Mouse (Mus musculus) MEL (cell line): ENCODE data around the gene Scnn1a. TPM values are rescaled to one million over a fixed set of nuclear protein-coding genes. Genes with fewer than 3 reads are reported as not detected.

Experiments used
- DNase-seq: peaks from one replicate; pipeline ENCODE4 v3.0.0; 2011; ENCODE audit warnings: low read depth, low spot score
- H3K27ac ChIP-seq: 2 replicates; pipeline ENCODE4 v1.5.1; 2012; ENCODE audit warnings: low read depth, mild to moderate bottlenecking, control low read depth, low read length, moderate library complexity; ENCODE audit not compliant: control insufficient read depth
- H3K27me3 ChIP-seq, 2 experiments: fragments of 150-350 bp in 1 of 2; sonication (generic) in 1 of 2; 2 replicates each; pipeline ENCODE4 v1.6.1; 2012; ENCODE audit warnings: low read length in 2 of 2, mild to moderate bottlenecking in 2 of 2, improper control_type of control experiment in 1 of 2, moderate library complexity in 1 of 2; ENCODE audit not compliant: insufficient read depth in 2 of 2, control insufficient read depth in 1 of 2
- H3K36me3 ChIP-seq, 2 experiments: 2 replicates each; pipeline ENCODE4 v1.6.1; 2012 to 2014; ENCODE audit warnings: low read length in 2 of 2, improper control_type of control experiment in 1 of 2, inconsistent platforms in 1 of 2, mild to moderate bottlenecking in 1 of 2; ENCODE audit not compliant: insufficient read depth in 2 of 2, control insufficient read depth in 1 of 2
- H3K4me1 ChIP-seq, 2 experiments: fragments of 150-350 bp in 1 of 2; sonication (generic) in 1 of 2; 2 replicates each; pipeline ENCODE4 v1.6.1; 2012; ENCODE audit warnings: low read length in 2 of 2, improper control_type of control experiment in 1 of 2, mild to moderate bottlenecking in 1 of 2; ENCODE audit not compliant: insufficient read depth in 2 of 2, control insufficient read depth in 1 of 2
- H3K4me3 ChIP-seq, 2 experiments: fragments of 150-350 bp in 1 of 2; sonication (generic) in 1 of 2; 2 replicates each; pipeline ENCODE4 v1.5.1; 2012; ENCODE audit warnings: low read depth in 2 of 2, low read length in 2 of 2, mild to moderate bottlenecking in 2 of 2, moderate library complexity in 2 of 2, control low read depth in 1 of 2, improper control_type of control experiment in 1 of 2; ENCODE audit not compliant: control insufficient read depth in 1 of 2, insufficient read depth in 1 of 2
- H3K79me2 ChIP-seq: 2 replicates; pipeline ENCODE4 v1.6.1; 2012; ENCODE audit warnings: mild to moderate bottlenecking, low read length, moderate library complexity; ENCODE audit not compliant: control insufficient read depth, poor library complexity, insufficient read depth
- H3K9ac ChIP-seq: 2 replicates; pipeline ENCODE4 v1.6.1; 2012; ENCODE audit warnings: low read depth, mild to moderate bottlenecking, control low read depth, low read length, moderate library complexity; ENCODE audit not compliant: control insufficient read depth, poor library complexity, severe bottlenecking
- H3K9me3 ChIP-seq: fragments of 150-350 bp; sonication (generic); replicated peaks from 2 replicates; pipeline ENCODE4 v1.6.1; 2012; ENCODE audit warnings: mild to moderate bottlenecking, low read length, improper control_type of control experiment, moderate library complexity; ENCODE audit not compliant: insufficient read depth
- BHLHE40 ChIP-seq: IDR thresholded peaks from 2 replicates; pipeline ENCODE4 v1.6.1; 2012; ENCODE audit warnings: low read depth, mild to moderate bottlenecking, inconsistent platforms, low read length, improper control_type of control experiment, borderline replicate concordance
- CTCF ChIP-seq, 3 experiments: IDR thresholded peaks in 2 of 3; conservative IDR thresholded peaks in 1 of 3; 2 replicates each; pipeline ENCODE4 v1.5.1; 2011 to 2012; ENCODE audit warnings: low read length in 3 of 3, low read depth in 2 of 3, mild to moderate bottlenecking in 2 of 3, improper control_type of control experiment in 1 of 3, inconsistent platforms in 1 of 3, mixed read lengths in 1 of 3, moderate library complexity in 1 of 3; ENCODE audit not compliant: control insufficient read depth in 1 of 3, insufficient read depth in 1 of 3, poor library complexity in 1 of 3, severe bottlenecking in 1 of 3
- E2F4 ChIP-seq: IDR thresholded peaks from 2 replicates; pipeline ENCODE4 v1.6.1; 2011; ENCODE audit warnings: low read depth, low read length, improper control_type of control experiment, borderline replicate concordance
- EP300 ChIP-seq, 2 experiments: IDR thresholded peaks; 2 replicates each; pipeline ENCODE4 v1.6.1; 2011; ENCODE audit warnings: improper control_type of control experiment in 2 of 2, low read length in 2 of 2, low read depth in 1 of 2, mild to moderate bottlenecking in 1 of 2
- GABPA ChIP-seq: IDR thresholded peaks from 2 replicates; pipeline ENCODE4 v1.6.1; 2012; ENCODE audit warnings: low read depth, mild to moderate bottlenecking, inconsistent platforms, low read length, improper control_type of control experiment, moderate library complexity
- GATA1 ChIP-seq: IDR thresholded peaks from 2 replicates; pipeline ENCODE4 v1.6.1; 2011; ENCODE audit warnings: low read depth, low read length, improper control_type of control experiment
- HCFC1 ChIP-seq: IDR thresholded peaks from 2 replicates; pipeline ENCODE4 v1.6.1; 2012; ENCODE audit warnings: low read depth, mild to moderate bottlenecking, inconsistent platforms, low read length, improper control_type of control experiment, moderate library complexity
- KAT2A ChIP-seq: conservative IDR thresholded peaks from 2 replicates; pipeline ENCODE4 v1.6.1; 2012; ENCODE audit warnings: low read depth, low read length, improper control_type of control experiment, inconsistent platforms
- MAFK ChIP-seq: IDR thresholded peaks from 2 replicates; pipeline ENCODE4 v1.6.1; 2011; ENCODE audit warnings: low read depth, mild to moderate bottlenecking, low read length, improper control_type of control experiment, borderline replicate concordance
- MAX ChIP-seq: IDR thresholded peaks from 2 replicates; pipeline ENCODE4 v1.6.1; 2011; ENCODE audit warnings: low read length, improper control_type of control experiment
- MAZ ChIP-seq: IDR thresholded peaks from 2 replicates; pipeline ENCODE4 v1.6.1; 2012; ENCODE audit warnings: low read depth, mild to moderate bottlenecking, inconsistent platforms, low read length, improper control_type of control experiment
- MEF2A ChIP-seq: IDR thresholded peaks from 2 replicates; pipeline ENCODE4 v1.6.1; 2014; ENCODE audit warnings: low read depth, mild to moderate bottlenecking, inconsistent platforms, low read length, improper control_type of control experiment; ENCODE audit not compliant: poor library complexity, insufficient replicate concordance, severe bottlenecking; ENCODE audit errors: extremely low read depth
- MXI1 ChIP-seq: IDR thresholded peaks from 2 replicates; pipeline ENCODE4 v1.6.1; 2011; ENCODE audit warnings: mild to moderate bottlenecking, low read depth, low read length, improper control_type of control experiment
- MYB ChIP-seq: IDR thresholded peaks from 2 replicates; pipeline ENCODE4 v1.6.1; 2011; ENCODE audit warnings: mild to moderate bottlenecking, low read depth, low read length, improper control_type of control experiment
- NRF1 ChIP-seq: IDR thresholded peaks from 2 replicates; pipeline ENCODE4 v1.6.1; 2014; ENCODE audit warnings: low read depth, mild to moderate bottlenecking, inconsistent platforms, low read length, improper control_type of control experiment, moderate library complexity; ENCODE audit not compliant: poor library complexity, insufficient read depth, severe bottlenecking
- POLR2A ChIP-seq, 2 experiments: IDR thresholded peaks; 2 replicates each; pipeline ENCODE4 v1.6.1; 2011 to 2012; ENCODE audit warnings: low read length in 2 of 2, mild to moderate bottlenecking in 2 of 2, control low read depth in 1 of 2, improper control_type of control experiment in 1 of 2, low read depth in 1 of 2, moderate library complexity in 1 of 2; ENCODE audit not compliant: control insufficient read depth in 1 of 2, insufficient read depth in 1 of 2, poor library complexity in 1 of 2
- POLR2AphosphoS2 ChIP-seq: IDR thresholded peaks from 2 replicates; pipeline ENCODE4 v1.6.1; 2011; ENCODE audit warnings: low read length, improper control_type of control experiment
- POLR2AphosphoS5 ChIP-seq: IDR thresholded peaks from 2 replicates; pipeline ENCODE4 v1.6.1; 2012; ENCODE audit warnings: low read depth, borderline replicate concordance, mild to moderate bottlenecking, inconsistent platforms, low read length, moderate library complexity, mixed read lengths
- RAD21 ChIP-seq: IDR thresholded peaks from 2 replicates; pipeline ENCODE4 v1.6.1; 2011; ENCODE audit warnings: mild to moderate bottlenecking, low read depth, low read length, improper control_type of control experiment
- RCOR1 ChIP-seq: IDR thresholded peaks from 2 replicates; pipeline ENCODE4 v1.6.1; 2012; ENCODE audit warnings: low read depth, mild to moderate bottlenecking, inconsistent platforms, low read length, improper control_type of control experiment
- SIN3A ChIP-seq: IDR thresholded peaks from 2 replicates; pipeline ENCODE4 v1.6.1; 2012; ENCODE audit warnings: low read length, improper control_type of control experiment, inconsistent platforms
- TAL1 ChIP-seq: IDR thresholded peaks from 2 replicates; pipeline ENCODE4 v1.6.1; 2012; ENCODE audit warnings: mild to moderate bottlenecking, inconsistent platforms, low read length, moderate library complexity, mixed read lengths
- TBP ChIP-seq: IDR thresholded peaks from 2 replicates; pipeline ENCODE4 v1.8.0; 2011; ENCODE audit warnings: low read depth, low read length, improper control_type of control experiment
- TCF12 ChIP-seq: IDR thresholded peaks from 2 replicates; pipeline ENCODE4 v1.6.1; 2014; ENCODE audit warnings: low read depth, mild to moderate bottlenecking, inconsistent platforms, low read length, improper control_type of control experiment, moderate library complexity
- UBTF ChIP-seq: IDR thresholded peaks from 2 replicates; pipeline ENCODE4 v1.6.1; 2012; ENCODE audit warnings: low read depth, mild to moderate bottlenecking, inconsistent platforms, low read length, improper control_type of control experiment, moderate library complexity, borderline replicate concordance; ENCODE audit not compliant: insufficient read depth
- USF2 ChIP-seq, 2 experiments: IDR thresholded peaks; 2 replicates each; pipeline ENCODE4 v1.6.1; 2011 to 2012; ENCODE audit warnings: improper control_type of control experiment in 2 of 2, low read length in 2 of 2, borderline replicate concordance in 1 of 2, inconsistent platforms in 1 of 2, low read depth in 1 of 2, mild to moderate bottlenecking in 1 of 2; ENCODE audit not compliant: insufficient read depth in 1 of 2
- ZC3H11A ChIP-seq: IDR thresholded peaks from 2 replicates; pipeline ENCODE4 v1.6.1; 2012; ENCODE audit warnings: low read depth, mild to moderate bottlenecking, inconsistent platforms, low read length, improper control_type of control experiment
- ZKSCAN1 ChIP-seq: IDR thresholded peaks from 2 replicates; pipeline ENCODE4 v1.6.1; 2012; ENCODE audit warnings: low read depth, mild to moderate bottlenecking, inconsistent platforms, low read length, improper control_type of control experiment, moderate library complexity
- ZMIZ1 ChIP-seq: IDR thresholded peaks from 2 replicates; pipeline ENCODE4 v1.6.1; 2012; ENCODE audit warnings: low read depth, mild to moderate bottlenecking, inconsistent platforms, low read length, improper control_type of control experiment, moderate library complexity
- polyA plus RNA-seq, 2 experiments: library from polyadenylated mRNA; stranded (reverse) in 1 of 2; unstranded in 1 of 2; fragments of >175 nt in 1 of 2; fragments of >200 nt in 1 of 2; gene quantifications; 2 replicates each; pipeline versions ENCODE4 v1.2.1 to v1.2.4; 2012; ENCODE audit warnings: low replicate concordance in 2 of 2, low read depth in 1 of 2; ENCODE audit not compliant: insufficient read length in 2 of 2, insufficient read depth in 1 of 2, missing spikeins in 1 of 2
- total RNA-seq: library from RNA; depleted of rRNA; stranded (reverse); fragments of 300-350 nt; gene quantifications from 2 replicates; pipeline ENCODE4 v1.2.3, GENCODE M21; 2012

Scnn1a gene
- total and polyA plus RNA-seq, 3 experiments, result 0.50 TPM; not detected in 2

DNA sequence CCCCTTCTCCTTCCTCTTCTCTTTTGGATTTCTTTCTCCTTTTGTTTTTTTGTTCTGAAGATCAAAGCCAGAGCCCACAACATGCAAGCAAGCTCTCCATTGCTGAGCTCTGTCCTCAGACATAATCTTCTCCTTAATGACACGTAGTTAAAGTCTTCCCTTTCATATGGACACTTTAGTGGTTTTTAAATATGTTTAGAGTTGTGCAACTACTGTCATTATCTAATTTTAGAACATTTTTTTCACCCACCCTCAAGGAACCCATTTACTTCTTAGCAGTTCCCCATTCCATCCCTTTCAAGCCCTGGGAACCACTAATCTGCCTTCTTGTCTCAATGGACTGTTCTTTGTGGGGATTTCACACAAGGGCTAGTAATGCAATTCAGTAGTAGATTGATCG lies 13.9 kb downstream of the Scnn1a start:
- H3K4me3 ChIP-seq, result no peak overlapping the region
- TF ChIP-seq MAX, result no peak
- no peak for TF ChIP-seq MYB
- TF ChIP-seq TBP, result no peak
- TF ChIP-seq TAL1, result no peak
- no peak for TF ChIP-seq UBTF
- no peak for TF ChIP-seq MEF2A
- TF ChIP-seq POLR2A (IDR thresholded peaks at IDR 0.05; ENCODE audit: control insufficient read depth in 1 of 2, insufficient read depth in 1 of 2, low read depth in 1 of 2, low read length in 2 of 2, poor library complexity in 1 of 2), result no peak
- no peak for TF ChIP-seq POLR2AphosphoS2
- TF ChIP-seq BHLHE40, result no peak
- no peak for TF ChIP-seq E2F4
- TF ChIP-seq MAZ, result no peak
- TF ChIP-seq POLR2AphosphoS5, result no peak
- no peak for TF ChIP-seq MXI1
- no peak for TF ChIP-seq SIN3A
- TF ChIP-seq GABPA, result no peak
- no peak for TF ChIP-seq TCF12
- no peak for TF ChIP-seq RAD21
- TF ChIP-seq NRF1, result no peak
- no peak for TF ChIP-seq HCFC1
- DNase-seq, result no peak
- H3K9ac ChIP-seq, result no peak overlapping the region
- no peaks in the 10 kb centered on the region for H3K79me2 ChIP-seq
- H3K27ac ChIP-seq, result no peak overlapping the region
- H3K9me3 ChIP-seq, result no peaks in the 10 kb centered on the region
- no peaks in the 10 kb centered on the region for H3K4me1 ChIP-seq
- peaks cover 2 to 5% of the 10 kb centered on the region in 2 experiments for H3K27me3 ChIP-seq
- H3K36me3 ChIP-seq, result no peaks in the 10 kb centered on the region; a peak in 1 of 4 replicates

DNA sequence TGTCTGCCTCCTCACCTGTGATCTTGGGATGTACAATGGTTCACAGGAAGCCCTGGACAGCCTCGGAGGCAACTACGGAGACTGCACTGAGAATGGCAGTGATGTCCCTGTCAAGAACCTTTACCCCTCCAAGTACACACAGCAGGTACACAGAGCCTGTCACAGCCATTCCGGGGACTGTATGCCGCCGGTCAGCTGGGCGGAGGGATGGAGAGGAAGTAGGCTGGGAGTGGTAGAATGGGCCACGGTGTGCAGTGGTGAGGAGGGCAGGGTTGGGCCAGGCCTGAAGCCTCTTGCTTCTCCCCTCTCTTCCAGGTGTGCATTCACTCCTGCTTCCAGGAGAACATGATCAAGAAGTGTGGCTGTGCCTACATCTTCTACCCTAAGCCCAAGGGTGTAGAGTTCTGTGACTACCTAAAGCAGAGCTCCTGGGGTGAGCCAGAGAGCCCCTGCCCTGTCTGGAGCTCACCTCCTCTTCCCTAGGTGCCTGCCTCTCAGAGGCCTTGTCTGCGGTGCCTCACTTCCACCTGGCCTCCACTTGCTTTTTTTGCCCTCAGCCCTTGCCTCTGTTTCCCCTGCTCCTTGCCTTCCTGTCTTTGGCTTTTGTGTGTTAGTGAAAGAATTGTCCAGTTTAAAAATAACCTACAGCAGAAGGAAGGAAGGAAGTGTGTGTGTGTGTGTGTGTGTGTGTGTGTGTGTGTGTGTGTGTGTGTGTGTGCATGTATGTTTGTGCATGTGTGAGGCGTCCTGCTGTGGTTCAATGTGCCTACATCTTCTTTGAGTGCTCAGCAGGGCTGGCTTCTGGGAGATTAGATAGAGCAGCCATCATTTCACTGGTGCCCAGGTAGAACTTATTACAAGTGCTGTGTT lies 18.6 kb downstream of the Scnn1a start:
- no peak overlapping the region for H3K4me3 ChIP-seq
- TF ChIP-seq CTCF (IDR thresholded peaks at IDR 0.05 in 2 of 3, conservative IDR thresholded peaks at IDR 0.05 in 1 of 3; ENCODE audit: control insufficient read depth in 1 of 3, insufficient read depth in 1 of 3, low read depth in 2 of 3, low read length in 3 of 3, poor library complexity in 1 of 3, severe bottlenecking in 1 of 3) (no peak), SIN3A (no peak), BHLHE40 (no peak), USF2 (IDR thresholded peaks at IDR 0.05; ENCODE audit: borderline replicate concordance in 1 of 2, insufficient read depth in 1 of 2, low read depth in 1 of 2, low read length in 2 of 2) (no peak), MEF2A (no peak), EP300 (IDR thresholded peaks at IDR 0.05; ENCODE audit: low read depth in 1 of 2, low read length in 2 of 2) (no peak), KAT2A (no peak), ZKSCAN1 (no peak), E2F4 (no peak), POLR2A (IDR thresholded peaks at IDR 0.05; ENCODE audit: control insufficient read depth in 1 of 2, insufficient read depth in 1 of 2, low read depth in 1 of 2, low read length in 2 of 2, poor library complexity in 1 of 2) (no peak), MAFK (no peak), ZC3H11A (no peak), NRF1 (no peak), GATA1 (no peak), TBP (no peak), RCOR1 (no peak), ZMIZ1 (no peak)
- H3K79me2 ChIP-seq, result no peaks in the 10 kb centered on the region
- no peak for DNase-seq
- no peak overlapping the region for H3K9ac ChIP-seq
- H3K36me3 ChIP-seq, result no peaks in the 10 kb centered on the region
- no peaks in the 10 kb centered on the region for H3K9me3 ChIP-seq
- H3K27ac ChIP-seq, result no peak overlapping the region
- H3K4me1 ChIP-seq, result no peaks in the 10 kb centered on the region
- H3K27me3 ChIP-seq, result peaks cover 1 to 2% of the 10 kb centered on the region in 2 experiments
